Mouse (Mus musculus): Measurements from ENCODE around the gene Glp1r.

- TF ChIP-seq POLR2A (IDR thresholded peaks at IDR 0.05; ENCODE audit: borderline replicate concordance, extremely low read depth, insufficient read depth, insufficient read length, poor library complexity, severe bottlenecking) (no peak), CTCF (IDR thresholded peaks at IDR 0.05; ENCODE audit: borderline replicate concordance, extremely low read depth, insufficient read depth, insufficient read length) (peak; percentile 49; the same call in 1 of the 2 replicates)
These were observed 27.3 kb upstream of the Glp1r start for GRCm38 (mm10) chr17:30874276-30874675.
